Mouse (Mus musculus) brain, embryonic 18.5 days (tissue): ENCODE results near the gene Kat6b.

ENCODE experiments used
- DNase-seq: peaks from one replicate; pipeline ENCODE4 v3.0.0-alpha.2; 2012; ENCODE audit warnings: low read depth, low spot score

Gene Kat6b

GRCm38 (mm10) chr14:21592152-21592551 lies 110.9 kb downstream of the Kat6b start:
- DNase-seq, result no peak

DNA sequence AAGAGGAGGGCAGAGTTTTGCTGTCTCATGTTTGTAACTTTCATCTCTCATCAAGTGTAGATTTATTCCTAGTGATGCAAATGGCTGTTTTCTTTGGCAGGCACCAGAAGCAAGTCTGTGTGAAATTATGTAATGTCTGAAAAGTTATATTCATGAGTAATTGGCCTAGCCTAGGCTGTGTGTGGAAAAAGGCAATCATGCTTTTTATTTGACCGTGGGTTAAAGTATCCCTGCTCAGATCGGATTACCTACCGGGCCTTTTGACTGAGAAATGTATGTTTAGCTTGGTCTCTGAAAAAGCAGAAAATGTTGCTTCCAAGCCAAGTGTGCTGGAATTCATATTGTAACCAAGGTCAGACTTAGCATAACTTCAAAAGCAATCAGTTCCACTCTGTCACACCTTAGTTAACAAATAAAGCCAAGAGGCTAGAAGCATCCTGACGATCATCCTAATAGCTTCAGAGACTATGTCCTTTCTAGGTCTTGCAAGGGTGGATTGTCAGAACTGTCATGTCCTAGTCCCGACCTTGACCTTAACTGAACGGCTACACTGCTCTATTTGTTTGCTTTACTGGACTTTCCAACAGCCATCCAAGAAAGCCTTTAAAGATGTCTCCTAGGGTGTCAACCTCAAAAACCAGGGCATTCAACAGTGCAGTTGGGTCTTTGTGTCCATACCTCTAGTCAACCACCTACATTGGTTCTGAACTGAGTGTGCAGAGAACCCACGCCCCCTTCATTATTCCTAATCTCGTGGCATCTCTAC lies 111.9 kb downstream of the Kat6b start:
- DNase-seq, result no peak

DNA sequence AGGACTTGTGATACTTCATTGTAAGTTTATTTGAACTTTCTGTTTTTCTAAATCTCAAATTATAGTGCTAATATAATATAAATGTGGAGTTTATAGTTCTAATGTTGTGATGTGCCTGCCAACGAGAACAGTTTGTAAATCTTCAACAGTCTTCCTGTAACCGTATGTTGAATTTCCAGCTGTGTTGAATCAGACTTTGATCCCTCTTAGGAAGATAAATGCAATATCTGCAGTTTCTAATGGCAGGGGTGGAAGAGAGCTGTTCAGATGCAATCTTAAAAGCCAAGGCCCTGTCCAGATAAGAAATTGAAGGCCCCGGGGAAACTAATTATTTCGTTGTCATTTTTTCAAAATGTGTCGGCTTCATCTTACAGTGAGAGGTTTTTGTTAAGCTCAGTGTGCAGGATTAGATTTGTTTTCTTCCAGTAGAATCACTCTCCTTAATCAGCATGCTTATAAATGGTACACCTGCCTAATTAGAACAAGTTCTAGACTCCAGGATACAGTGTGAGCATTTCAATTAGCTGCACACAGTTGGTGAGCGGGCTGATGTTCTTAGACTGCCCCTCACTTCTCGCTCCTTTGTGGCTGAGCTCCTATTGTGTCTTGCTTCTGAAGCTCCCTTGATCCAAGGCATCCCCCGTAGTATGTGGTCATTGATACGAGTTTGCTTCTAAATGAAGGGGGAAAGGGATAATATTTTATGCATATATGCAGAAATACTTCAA lies 118.4 kb downstream of the Kat6b start:
- no peak for DNase-seq

- no peak for DNase-seq
These were observed 118.9 kb downstream of the Kat6b start for GRCm38 (mm10) chr14:21600174-21600566.

DNA sequence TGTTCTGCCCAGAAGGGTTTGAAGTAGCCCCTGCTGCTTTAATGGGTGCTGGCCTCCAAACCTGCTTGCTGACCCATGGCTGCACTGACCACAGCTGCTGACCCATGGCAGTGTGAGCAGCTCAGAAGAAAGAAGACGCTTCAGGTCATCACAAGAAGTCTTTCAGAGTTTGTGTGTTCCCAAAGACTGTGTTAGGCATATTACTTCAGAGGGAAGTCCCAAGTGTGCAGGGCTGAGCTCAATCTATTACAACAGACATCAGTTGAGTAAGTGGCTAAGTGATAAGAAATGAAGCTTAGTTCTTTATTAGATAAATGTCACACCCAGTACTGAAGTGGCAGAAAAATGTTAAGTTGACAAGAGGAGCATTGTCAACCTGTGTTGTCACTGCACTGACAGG lies 119.4 kb downstream of the Kat6b start:
- no peak for DNase-seq

DNA sequence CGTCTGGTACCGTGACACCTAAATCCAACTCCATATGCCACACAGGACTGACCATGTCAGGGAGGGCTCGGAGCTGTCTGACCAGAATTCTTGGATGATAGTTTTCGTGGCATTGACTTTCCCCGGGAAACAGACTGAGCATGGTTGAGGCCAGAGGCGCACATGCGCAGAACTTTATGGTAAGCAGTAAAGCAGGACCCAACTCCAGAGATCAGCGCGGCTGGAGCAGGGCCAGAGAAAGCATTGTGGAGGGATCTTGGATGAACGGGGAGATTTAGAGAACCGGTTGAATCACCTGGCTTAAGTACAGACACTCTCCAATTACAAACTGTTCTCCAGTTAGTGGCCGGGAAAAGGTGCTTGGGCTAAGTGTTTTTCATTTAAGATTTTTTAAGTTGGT lies 120.9 kb downstream of the Kat6b start:
- DNase-seq, result no peak

DNA sequence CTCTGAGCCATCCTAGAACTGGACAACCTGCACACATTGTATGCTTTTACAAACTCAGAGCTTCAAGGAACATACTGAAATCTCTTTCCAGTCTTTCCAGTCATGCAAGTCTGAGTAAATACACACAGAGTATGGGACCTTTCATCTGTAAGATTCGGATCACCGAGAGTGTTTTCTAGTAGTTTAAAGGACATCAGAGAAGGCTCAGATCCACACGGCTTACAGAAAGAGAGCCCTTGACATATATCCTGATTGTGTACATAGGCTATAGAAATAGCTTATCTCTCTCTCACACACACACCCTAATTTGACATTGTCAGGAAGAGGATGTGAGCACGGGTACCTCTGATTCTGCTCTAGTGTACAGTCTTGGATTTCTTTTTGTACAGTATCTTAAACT lies 121.7 kb downstream of the Kat6b start:
- DNase-seq, result no peak

DNA sequence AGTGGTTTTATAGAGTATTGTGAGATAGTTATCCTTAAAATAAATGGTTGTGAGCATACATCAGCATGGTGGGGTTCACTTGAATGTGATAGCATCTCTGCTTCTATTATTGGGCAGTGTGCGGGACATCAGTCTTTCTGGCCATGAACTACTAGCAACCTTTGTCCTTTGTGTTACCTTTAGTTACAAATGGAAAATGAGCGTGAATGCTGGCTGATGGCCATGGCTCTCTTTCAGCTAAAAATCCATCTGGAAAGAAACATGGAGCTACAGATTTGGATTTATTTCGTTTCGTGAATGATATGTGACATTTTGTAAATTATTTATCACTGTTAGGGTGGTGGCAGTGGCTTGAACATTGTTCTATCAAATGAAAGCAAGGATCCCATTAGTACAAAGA lies 126.5 kb downstream of the Kat6b start:
- DNase-seq, result no peak

- DNase-seq, result no peak
These were observed 127.7 kb downstream of the Kat6b start for GRCm38 (mm10) chr14:21608886-21609285.

- DNase-seq, result peak; percentile 52
These were observed 129.0 kb downstream of the Kat6b start for GRCm38 (mm10) chr14:21610224-21610623.

- no peak for DNase-seq
These were observed 131.8 kb downstream of the Kat6b start for GRCm38 (mm10) chr14:21613031-21613430.

- DNase-seq, result no peak
These were observed 132.9 kb downstream of the Kat6b start for GRCm38 (mm10) chr14:21614103-21614502.

DNA sequence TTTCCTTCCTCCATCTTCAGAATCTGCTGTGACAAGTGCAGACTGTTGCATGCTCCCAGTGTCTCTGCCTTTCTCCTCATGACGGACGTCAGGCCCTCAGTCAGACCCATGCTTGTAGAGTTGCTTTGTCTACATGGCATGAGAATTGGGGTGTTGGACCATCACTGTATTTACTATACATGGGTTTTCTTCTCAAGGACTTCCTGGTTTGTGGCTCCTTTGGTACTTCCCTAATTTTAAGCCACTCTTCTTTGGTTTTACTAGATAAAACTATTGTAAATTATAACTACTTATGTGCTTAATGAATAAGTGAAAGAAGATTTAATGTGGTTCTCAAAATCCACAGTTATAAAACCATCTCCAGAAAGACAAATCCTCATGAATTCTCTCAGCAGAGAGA lies 134.6 kb downstream of the Kat6b start:
- no peak for DNase-seq

GRCm38 (mm10) chr14:21617221-21617980 lies 136.2 kb downstream of the Kat6b start:
- no peak for DNase-seq

GRCm38 (mm10) chr14:21619951-21620350 lies 138.7 kb downstream of the Kat6b start:
- no peak for DNase-seq

DNA sequence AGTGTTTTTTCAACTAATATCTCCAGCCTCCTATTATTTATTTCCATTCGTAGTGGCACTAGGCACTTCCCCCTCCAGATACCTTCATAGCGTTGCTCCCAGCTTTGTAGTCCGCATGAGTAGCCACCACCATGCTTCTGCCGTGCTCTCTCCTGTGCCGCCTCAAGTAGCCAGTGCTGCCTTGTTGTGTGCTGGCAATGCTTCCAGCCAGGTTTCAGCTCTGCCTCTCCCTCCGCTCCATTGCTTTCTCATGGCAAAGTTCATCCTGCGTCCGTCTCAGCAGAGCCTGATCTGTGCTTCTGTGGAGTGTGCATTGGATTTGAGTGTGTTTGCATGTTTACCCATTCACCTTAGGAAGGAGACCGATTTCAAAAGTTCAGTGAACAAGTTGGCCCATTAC lies 144.7 kb downstream of the Kat6b start:
- no peak for DNase-seq

DNA sequence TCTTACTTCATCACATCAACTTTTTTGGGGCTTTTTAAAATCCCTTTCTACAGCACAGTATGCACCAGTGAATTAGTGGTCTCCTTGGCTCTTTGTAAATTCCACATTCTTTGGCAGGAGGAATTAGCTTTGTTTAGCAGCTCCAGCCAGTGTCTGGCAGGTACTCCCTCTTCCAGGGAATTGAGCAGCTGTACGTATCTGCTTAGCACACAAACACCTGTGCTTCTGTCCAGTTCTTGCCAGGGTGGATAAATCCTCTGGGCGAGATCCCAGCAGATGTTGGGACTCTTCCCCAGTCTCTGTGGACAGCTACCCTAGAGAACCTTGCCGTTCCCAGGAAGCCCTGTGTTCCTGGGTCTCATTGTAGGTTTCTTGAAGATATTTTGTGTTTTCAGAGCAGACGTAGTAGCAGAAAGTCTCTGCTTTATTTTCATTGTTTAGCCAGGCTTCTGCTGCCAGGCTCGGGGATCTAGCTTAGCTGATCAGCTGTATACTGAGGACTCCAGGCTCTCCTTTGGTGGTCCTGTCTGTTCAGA lies 150.5 kb downstream of the Kat6b start:
- DNase-seq, result no peak

GRCm38 (mm10) chr14:21636548-21636947 lies 155.3 kb downstream of the Kat6b start:
- DNase-seq, result no peak

- DNase-seq, result no peak
These were observed 159.7 kb downstream of the Kat6b start for GRCm38 (mm10) chr14:21640806-21641435.

GRCm38 (mm10) chr14:21653813-21654212 lies 172.6 kb downstream of the Kat6b start:
- no peak for DNase-seq

GRCm38 (mm10) chr14:21659155-21659554 lies 177.9 kb downstream of the Kat6b start:
- DNase-seq, result no peak

DNA sequence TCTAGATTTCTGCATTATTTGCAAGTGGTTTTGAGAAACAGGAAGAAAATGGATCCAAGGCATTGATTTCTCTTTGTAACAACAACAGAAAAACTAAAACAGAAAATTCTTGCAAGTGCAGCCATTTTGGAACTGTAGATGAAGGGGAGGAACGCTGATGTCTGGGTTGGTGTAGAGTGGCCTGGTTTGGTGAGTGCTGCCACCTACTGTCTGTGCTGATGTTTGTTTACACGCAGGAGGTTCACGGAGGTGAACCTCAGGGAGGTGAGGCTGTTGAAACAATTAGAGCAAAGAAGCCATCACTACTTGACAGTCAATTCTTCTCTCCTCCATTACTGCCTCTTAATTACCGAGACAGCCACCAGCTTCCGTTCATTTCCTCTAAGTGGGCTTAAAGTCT lies 178.4 kb downstream of the Kat6b start:
- DNase-seq, result no peak
